Mouse (Mus musculus): ENCODE results near the gene Kcnh2.

The Kcnh2 gene

DNA sequence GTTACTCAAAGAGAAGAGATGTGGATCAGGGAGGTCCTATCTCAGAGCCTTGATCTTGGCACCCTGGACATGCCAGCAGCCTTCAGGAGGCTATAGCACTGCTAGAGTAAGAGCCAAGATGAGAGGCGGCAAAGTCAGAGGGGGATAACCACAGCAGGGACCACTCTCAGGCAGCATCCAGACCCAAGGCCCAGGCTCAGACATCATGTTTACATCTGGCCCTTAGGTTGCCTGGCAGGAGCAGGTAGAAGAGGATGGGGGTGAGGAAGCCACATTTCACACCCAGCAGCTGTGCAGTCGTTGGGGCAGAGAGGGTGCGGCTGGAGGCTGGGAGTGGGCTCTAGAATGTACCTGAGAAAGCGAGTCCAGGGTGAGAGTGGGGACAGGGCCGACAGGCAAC lies 30.5 kb downstream of the Kcnh2 start:
- no peak for DNase-seq (ENCODE audit: low read depth, low spot score)

DNA sequence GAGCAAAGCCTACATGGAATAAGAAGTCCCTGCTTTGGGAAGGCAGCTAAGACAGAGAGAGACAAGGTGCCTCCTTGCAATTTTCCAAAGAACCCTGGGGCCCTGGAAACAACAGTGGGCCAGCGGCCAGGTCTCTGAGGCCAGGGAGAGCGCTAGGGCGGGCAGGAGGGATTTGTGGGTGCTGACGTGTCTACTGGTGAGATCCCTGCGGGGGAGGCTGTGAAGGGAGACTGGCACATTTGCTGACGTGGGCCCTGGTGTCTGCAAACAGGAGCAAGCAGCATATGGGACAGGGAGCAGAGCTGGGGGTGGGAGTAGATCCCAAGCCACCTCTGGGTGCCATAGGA lies 31.0 kb downstream of the Kcnh2 start:
- DNase-seq (ENCODE audit: low read depth, low spot score), result no peak

DNA sequence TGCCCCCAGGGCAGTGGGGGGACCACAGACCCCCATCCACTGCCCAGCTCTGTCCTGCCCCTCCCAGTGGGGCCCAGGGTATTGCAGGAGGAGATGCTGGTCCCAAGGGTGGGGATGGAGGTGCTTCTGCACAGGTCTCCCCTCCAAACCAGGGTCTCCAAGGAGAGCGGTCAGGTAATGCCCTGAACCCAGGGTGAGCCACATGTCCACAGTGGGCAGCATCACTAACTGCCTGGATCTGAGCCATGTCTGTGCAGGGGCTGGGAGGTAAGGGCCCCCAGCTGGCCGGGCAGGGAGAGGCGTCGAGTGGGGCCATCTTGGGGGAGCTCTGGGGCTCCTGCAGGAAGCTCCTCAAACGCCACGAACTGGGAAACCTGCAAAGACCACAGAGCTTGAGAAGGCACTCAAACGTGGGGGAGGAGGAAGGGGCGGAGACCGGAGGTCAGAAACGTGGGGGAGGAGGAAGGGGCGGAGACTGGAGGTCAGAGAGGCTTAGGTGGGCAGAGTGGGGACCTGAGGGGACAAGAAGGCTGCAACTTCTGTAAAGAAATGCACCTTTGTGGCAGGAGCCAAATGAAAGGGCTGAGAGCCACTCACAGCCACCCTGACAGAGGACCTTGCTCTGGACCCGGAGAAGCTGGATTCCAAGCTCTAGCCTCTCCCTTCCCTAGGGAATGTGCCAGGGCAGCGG lies 31.5 kb downstream of the Kcnh2 start:
- no peak for DNase-seq (ENCODE audit: low read depth, low spot score)

DNA sequence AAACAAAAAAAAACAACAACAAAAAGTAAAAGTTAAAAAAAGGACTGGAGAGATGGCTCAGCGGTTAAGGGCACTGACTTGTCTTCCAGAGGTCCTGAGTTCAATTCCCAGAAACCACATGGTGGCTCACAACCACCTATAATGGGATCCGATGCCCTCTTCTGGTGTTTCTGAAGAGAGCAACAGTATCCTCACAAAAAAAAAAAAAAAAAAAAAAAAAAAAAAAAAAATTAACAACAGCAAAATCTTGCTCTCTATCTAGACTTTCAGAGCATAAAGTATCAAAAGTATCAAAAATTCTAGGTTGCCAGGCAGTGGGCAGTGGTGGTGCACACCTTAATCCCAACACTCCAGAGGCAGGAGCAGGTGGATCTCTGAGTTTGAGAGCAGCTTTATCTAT lies 42.2 kb downstream of the Kcnh2 start:
- no peak for DNase-seq (ENCODE audit: low read depth, low spot score)

DNA sequence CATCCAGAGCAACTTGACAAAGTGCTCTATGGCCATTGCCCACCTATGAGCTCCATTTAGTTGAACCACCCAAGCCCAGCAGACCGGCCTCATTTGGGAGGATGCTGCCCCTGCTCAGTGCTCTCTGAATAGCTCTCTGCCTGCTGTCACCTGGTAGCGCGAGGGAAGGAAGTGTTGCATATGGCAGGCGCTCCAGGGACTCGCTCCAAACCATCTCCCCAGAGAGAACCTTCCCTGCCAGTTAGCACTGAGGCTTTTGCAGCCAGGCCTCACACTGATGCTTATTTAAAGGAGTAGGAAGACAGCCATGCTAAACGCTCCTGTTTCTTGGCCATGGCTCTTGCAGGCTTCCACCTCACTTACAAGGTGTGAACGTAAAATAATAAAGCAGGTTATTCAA lies 42.8 kb downstream of the Kcnh2 start:
- no peak for DNase-seq (ENCODE audit: low read depth, low spot score)

DNA sequence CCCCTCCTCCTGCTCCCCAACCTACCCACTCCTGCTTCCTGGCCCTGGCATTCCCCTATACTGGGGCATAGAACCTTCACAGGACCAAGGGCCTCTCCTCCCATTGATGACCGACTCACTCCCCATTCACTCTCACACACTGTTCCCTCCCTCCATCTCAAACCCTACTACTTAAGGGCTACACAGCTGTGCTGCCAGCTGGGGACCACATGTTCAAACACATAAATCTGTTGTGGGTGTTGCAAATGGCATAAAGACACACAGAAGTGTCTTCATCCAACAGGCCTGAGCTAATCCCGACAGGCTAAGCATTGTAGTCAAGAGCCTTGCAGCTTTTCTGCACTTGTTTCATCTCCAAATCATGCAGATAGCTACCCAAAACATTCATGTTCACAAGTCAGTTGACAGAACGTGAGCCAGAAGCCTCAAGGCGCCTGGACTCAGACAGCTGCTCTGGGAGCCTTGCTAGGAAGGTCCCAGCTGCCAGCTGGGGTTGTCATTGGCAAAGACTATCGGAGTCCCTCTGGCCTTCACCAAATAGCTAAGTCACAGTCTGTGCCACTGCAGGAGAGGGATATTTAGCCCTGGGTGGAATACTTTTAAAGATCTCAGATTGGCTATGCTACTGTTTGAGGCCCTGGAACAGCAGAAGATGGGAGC lies 44.2 kb downstream of the Kcnh2 start:
- DNase-seq (ENCODE audit: low read depth, low spot score), result no peak

DNA sequence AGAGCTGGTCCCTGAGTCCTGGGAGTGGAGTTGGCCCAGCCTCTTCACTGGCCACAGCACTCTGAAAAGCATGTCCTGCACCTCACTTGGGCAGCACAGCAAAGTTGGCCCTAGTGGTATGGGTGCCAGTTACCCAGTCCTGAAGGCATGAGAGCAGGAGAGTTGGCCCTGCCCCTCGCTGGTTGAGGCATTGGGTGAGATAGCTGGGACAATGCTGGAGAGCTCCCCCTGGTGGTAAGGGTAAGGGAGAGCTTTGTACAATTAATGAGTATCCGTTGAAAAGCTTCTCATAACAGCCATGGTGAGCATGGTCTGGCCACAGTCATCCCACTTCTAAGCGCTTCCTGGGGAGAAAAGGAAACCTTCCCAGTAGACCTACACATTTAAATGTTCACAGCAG lies 48.2 kb downstream of the Kcnh2 start:
- DNase-seq (ENCODE audit: low read depth, low spot score), result no peak

DNA sequence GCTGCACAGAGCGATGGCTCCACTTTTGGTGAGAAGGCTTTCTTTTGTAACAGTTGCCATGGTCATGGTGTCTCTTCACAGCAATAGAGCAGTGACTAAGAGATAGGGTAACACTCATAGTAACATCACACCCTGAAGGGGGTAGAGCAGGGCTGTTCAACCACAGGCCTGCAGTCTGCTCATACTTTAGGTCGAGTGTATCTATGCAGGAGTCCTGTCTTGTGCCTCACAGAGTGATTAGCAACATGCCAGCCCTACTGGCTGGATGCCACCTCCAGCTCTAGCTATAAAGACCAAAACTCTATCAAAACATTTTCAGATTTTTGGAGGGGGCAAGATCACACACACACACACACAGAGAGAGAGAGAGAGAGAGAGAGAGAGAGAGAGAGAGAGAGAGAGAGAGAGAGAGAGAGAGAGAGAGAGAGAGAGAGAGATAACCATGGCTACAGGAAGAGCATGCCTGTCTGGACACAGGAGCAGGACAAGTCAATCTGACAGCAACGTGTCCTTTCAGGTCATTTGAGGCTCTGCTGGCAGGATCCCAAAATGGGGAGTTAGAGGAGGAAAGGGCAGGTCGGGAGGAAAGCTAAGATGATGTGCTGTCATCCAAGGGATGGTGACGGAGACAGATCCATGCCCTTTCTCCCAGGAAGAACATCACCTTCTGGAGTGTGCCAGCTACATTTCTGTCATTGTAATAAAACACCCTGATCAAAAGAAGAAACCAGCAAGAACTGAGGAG lies 51.4 kb downstream of the Kcnh2 start:
- no peak for DNase-seq (ENCODE audit: low read depth, low spot score)

DNA sequence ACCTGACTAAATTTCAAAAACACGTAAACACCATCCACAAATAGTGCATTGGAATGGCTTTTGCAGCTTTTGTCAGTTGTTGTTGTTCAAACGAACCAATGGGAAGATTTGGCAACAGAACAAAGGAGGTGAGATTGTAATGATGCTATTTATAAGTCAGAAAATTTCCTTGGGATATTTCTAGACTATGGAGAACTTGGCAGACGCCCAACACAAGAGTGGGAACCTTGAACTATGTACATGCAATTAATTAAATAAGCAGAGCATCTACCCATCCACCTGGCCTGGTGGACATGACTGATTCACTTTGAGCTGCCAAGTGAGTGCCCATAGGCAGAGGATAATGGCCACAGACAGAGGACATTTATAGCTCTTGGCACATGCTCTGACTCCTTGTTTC lies 59.5 kb downstream of the Kcnh2 start:
- no peak for DNase-seq (ENCODE audit: low read depth, low spot score)

DNA sequence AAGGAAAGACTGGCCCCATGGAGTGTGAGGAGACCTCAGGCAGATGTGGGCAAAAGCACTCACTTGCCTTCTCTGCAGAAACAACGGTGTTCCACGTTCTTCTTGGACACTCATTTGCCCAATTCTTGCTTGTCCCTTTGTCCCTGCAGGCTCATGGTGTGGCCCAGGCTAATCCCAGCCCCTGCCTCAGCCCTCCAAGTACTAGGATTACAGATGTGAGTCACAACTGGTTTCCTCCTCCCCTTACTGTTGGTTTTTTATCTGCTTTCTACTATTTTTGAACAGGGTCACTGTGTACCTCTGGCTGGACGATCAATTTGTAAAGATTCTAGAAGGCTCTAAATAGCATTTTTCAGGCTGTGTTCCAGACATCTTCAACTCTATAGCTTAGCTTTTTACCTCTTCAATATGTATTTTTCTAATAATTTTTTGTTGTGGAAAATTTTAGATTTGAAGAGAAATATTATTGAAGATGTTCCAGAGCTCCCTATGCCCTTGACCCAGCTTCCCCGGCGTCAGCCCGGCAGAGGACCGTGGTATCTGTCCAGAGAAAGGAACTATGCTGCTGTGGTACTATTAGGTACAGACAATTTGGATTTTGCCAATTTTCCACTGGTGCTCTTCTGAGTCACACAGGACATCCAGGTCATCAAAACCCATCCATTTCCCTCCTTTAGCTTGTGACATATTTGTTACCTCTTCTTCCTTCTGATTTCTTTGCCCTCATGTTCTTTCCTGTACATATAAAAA lies 65.0 kb downstream of the Kcnh2 start:
- DNase-seq (ENCODE audit: low read depth, low spot score), result no peak

DNA sequence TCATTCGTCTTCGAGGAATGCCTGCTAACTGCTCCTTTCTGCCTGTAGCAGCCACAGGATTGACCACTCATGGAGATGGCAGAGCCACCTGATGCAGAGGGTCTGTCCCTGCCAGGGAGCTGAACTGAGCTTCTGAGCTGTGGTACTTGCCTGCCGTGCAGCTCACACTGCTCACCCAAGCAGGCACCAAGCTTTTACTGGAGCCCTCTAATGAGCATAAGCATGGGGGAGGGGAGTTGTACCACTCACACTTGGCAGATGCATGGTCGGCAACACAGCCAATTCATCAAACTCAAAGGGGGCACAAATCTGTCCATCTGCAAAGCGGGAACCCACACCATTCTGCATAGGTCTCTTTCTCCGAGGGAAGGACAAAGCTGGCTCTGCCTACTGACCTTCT lies 67.3 kb downstream of the Kcnh2 start:
- no peak for DNase-seq (ENCODE audit: low read depth, low spot score)

DNA sequence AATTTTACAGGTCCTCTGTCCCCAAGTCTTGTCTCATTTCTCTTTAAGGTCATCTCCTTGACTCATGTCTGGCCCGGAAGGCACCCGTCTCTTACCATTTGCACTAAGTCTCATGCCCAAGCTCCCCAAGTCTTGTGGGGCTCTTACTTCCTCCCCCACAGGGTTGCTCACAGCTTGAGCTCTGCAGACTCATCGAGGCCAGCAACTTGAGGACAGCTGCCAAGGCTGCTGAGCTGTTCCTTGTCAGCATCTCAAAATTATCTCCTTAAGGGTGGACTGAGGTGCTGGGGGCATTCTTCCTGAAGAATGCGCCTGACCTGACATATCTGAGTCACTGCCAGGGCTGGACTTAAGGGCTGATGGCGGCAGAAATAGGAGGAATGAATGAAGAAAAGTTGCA lies 68.2 kb downstream of the Kcnh2 start:
- no peak for DNase-seq (ENCODE audit: low read depth, low spot score)

DNA sequence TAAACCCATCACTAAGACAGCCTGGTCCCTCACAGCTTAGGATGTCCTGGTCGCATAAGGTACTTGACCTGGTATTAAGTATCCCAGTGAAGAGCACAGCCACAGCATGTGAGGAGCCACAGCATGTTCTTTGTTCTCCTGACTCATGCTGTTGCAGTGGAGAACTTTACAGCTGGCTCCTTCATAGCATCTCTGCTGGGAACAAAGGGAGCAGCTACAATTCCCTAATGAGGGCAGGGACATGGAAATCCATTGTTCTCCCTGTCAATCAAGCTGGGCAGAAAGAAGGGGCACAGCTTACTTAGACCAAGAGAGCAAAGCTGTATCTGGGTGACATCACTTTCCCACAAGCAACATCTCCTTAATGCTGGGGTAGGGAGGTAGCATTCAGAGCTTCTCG lies 70.9 kb downstream of the Kcnh2 start:
- DNase-seq (ENCODE audit: low read depth, low spot score), result no peak

DNA sequence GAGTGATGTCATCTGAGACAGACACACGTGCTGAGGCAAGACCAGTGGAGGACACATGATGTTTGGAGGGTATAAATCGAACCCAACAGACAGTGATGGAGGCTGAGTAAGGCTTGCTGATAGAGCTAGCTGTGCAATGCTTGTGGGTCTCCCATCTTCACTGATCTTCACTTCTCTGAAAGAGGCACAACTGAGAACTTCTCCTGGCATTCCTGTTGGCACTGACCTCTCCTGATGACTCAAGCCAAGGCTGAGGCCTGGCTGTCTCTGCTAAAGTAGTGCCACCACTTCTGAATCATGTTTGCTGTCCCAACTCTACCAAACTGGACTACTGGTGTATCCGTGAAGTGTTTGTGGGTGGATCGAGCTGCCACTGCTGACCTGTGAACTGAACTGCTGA lies 71.9 kb downstream of the Kcnh2 start:
- DNase-seq (ENCODE audit: low read depth, low spot score), result no peak

DNA sequence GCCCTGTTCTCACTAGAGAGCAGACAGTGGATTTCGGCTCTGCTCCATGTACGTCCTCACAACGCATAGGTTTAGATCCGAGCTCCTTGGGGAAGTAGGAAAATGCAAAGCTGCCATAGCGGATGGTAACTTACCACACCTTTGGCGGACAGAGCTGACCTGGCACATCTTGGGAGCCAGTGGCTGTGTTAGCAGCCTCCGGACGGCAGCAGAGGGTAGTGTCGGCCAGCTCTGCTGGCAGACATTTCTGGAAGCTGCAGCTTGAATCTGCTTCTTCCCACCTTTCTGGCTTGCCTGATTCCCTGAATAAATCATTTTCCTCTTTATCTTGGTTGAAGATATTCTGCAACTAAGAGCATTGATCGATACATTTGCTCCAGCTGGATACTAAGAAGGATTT lies 73.2 kb downstream of the Kcnh2 start:
- DNase-seq (ENCODE audit: low read depth, low spot score), result no peak

DNA sequence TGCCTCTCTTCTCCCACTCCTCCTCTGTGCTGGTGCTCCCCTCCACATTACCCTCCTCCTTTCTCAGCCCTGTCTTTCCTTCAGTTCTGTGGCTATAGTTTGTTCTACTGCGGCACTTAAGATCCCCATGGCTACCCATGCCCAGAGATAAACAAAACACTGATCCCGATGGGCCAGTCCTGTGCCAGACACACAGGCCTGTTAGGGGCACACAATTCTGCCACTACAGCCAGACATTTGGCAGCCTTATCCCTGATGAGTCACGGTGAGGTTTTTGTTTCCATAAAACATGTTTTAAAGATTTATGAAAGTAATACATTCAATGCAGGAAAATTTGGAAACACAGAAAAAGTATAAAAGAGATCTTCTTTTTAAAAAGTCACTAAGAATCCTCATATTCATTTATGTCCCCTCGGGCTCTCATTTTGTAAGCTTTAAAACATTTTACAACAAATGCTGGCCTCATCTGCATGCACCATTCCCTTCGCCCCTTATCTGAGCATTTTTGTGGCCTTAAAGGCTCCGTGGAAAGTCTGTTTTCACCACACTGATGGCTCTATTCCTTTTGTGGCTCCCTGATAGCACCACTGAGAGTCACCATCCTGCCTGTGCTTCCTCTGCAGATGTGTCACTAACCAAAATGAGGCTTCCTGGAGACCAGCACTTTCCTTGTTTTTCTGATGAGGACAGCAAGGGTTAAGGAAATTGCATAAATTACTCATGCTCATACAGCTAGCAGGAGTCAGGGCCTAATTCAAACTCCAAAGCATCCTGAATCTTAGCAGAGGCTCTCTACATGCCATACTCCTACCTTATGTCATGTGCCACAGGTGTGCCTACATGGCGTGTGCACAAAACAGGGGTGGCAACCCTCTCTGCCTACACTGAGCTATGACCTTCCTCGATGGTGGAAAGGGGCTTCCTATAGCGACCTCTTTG lies 77.5 kb downstream of the Kcnh2 start:
- no peak for DNase-seq (ENCODE audit: low read depth, low spot score)

DNA sequence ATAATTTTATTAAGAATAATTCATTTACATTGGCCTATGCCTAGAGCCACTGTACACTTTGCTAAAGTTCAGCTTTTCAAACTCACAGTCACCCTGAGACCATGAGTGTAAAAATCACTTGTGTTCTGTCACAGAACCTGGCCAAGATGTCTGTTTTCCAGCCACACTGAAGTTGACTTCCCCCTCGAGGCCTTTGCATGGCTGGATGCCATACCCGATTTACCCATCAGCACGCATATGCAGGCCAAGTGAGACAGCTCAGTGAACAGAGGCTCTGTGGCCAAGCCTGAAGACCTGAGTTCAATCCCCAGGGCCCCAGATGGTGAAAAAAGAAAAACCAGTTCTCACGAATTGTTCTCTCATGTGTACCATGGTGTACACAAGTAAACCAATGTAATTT lies 80.5 kb downstream of the Kcnh2 start:
- no peak for DNase-seq (ENCODE audit: low read depth, low spot score)
